Mouse (Mus musculus) lung, postnatal 0 days (tissue): ENCODE data around the gene Gm11020. TPM values are rescaled to one million over a fixed set of nuclear protein-coding genes. Genes with fewer than 3 reads are reported as not detected.
"Not testable (repeated sequence)": the region's sequence is repeated elsewhere in the genome, so short reads cannot be mapped to it uniquely, and the experiment has no call there.

Experiments
- ATAC-seq: fragments of 200-750 bp; cut with Nextera tagmentation; 2 replicates; pipeline ENCODE4 v1.8.0; 2017; ENCODE audit warnings: moderate library complexity
- DNase-seq: peaks from one replicate; pipeline ENCODE4 v3.0.0-alpha.2; 2016; ENCODE audit warnings: low spot score
- H3K27ac ChIP-seq: fragments of 300-500 bp; sonication (generic); 2 replicates; pipeline ENCODE4 v1.5.1; 2014; ENCODE audit warnings: antibody characterized with exemption, mild to moderate bottlenecking, low read length, mixed read lengths
- H3K27me3 ChIP-seq: fragments of 300-500 bp; sonication (generic); replicated peaks from 2 replicates; pipeline ENCODE4 v1.6.1; 2014; ENCODE audit warnings: low read length, mixed read lengths; ENCODE audit not compliant: insufficient read depth
- H3K36me3 ChIP-seq: fragments of 300-500 bp; sonication (generic); 2 replicates; pipeline ENCODE4 v1.6.1; 2014; ENCODE audit warnings: low read length, mixed read lengths; ENCODE audit not compliant: insufficient read depth
- H3K4me1 ChIP-seq: fragments of 300-500 bp; sonication (generic); 2 replicates; pipeline ENCODE4 v1.6.1; 2014; ENCODE audit warnings: antibody characterized with exemption, low read depth, low read length, mixed read lengths; ENCODE audit not compliant: insufficient read depth
- H3K4me2 ChIP-seq: fragments of 300-500 bp; sonication (generic); replicated peaks from 2 replicates; pipeline ENCODE4 v1.6.1; 2014; ENCODE audit warnings: low read depth, mild to moderate bottlenecking, low read length, moderate library complexity, mixed read lengths
- H3K4me3 ChIP-seq: fragments of 300-500 bp; sonication (generic); 2 replicates; pipeline ENCODE4 v1.5.1; 2014; ENCODE audit warnings: low read depth, low read length
- H3K9ac ChIP-seq: fragments of 300-500 bp; sonication (generic); replicated peaks from 2 replicates; pipeline ENCODE4 v1.6.1; 2014; ENCODE audit warnings: low read depth, mild to moderate bottlenecking
- H3K9me3 ChIP-seq: fragments of 300-500 bp; sonication (generic); 2 replicates; pipeline ENCODE4 v1.6.1; 2016; ENCODE audit warnings: low read length, mixed read lengths
- CTCF ChIP-seq: IDR thresholded peaks from 2 replicates; pipeline ENCODE4 v1.5.1; 2016; ENCODE audit warnings: antibody characterized with exemption, mild to moderate bottlenecking
- EP300 ChIP-seq: IDR thresholded peaks from 2 replicates; pipeline ENCODE4 v1.6.1; 2016; ENCODE audit warnings: antibody characterized with exemption, mild to moderate bottlenecking, control low read depth
- WGBS: fragments of 180-500 bp; shearing (Covaris S2); extraction: QIAGEN DNeasy Blood & Tissue Kit; methylation state at CpG from one replicate; pipeline ENCODE4 v1.1.7; 2014; 5-methylcytosine and 5-hydroxymethylcytosine counted together
- polyA plus RNA-seq: library from polyadenylated mRNA; unstranded; fragments of >200 nt; fragmentation: Nextera tagmentation; extraction: Ambion mirVana; gene quantifications from 2 replicates; pipeline ENCODE4 v1.2.1, GENCODE M21; 2015

Gene Gm11020
- not detected in 2 replicates for polyA plus RNA-seq

DNA sequence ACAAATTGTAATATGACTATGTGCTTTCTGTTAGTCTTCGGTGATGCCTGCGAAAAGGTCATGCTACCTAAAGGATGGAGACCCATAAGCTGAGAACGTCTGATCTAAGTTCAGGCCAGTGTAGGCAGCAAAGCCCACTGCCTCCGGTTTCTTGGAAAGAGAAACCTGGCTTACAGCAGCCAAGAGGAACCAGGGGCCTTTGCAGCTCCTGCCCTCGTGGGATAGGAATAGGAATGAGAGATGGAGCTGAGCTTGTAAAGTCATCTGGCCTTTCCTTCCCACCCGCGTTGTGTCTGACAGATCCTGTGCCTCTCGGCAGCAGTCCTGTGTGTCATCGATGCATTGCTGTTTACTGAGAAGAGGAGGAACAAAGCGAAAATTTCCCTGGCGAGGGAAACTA is at the start of gene Gm11020:
TSS of gene Gm11020 (plus strand) at position 301 of the 400 bp plus-strand sequence.
- not testable (repeated sequence) for H3K4me1 ChIP-seq, DNase-seq, H3K4me2 ChIP-seq, H3K27ac ChIP-seq, H3K9me3 ChIP-seq, H3K9ac ChIP-seq, H3K27me3 ChIP-seq, ATAC-seq, H3K4me3 ChIP-seq, H3K36me3 ChIP-seq
- 77% methylated on average over 8 of the region's 11 CpGs for WGBS

DNA sequence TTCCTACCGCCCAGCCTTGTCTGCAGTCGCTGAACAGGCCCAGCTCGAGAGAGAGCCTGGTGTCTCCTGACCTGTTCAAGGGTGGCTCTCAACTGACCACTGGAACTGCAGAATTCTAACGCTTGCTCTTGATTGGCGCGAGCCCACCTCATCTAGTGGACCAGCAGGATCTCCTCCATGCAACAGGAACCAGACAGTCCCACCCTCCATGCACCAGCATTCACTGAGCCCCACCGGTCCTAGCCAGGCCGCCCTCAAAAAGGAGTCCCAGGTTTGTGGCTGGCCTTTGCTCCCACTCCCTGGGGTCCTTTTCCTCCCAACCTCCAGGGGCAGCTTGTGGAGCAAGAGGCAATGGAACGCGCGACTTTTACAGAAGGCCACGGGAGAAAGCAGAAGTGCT is 28.3 kb upstream of the Gm11020 start, which contains the start of gene Cmtm2a:
TSS of gene Cmtm2a (minus strand) at position 101 of the 400 bp plus-strand sequence.
- not testable (repeated sequence) for H3K4me2 ChIP-seq, ATAC-seq, H3K9ac ChIP-seq, DNase-seq, H3K27ac ChIP-seq, H3K4me1 ChIP-seq, H3K9me3 ChIP-seq, H3K27me3 ChIP-seq, H3K4me3 ChIP-seq, H3K36me3 ChIP-seq
- WGBS, result 80% methylated on average over 12 of the region's 12 CpGs

DNA sequence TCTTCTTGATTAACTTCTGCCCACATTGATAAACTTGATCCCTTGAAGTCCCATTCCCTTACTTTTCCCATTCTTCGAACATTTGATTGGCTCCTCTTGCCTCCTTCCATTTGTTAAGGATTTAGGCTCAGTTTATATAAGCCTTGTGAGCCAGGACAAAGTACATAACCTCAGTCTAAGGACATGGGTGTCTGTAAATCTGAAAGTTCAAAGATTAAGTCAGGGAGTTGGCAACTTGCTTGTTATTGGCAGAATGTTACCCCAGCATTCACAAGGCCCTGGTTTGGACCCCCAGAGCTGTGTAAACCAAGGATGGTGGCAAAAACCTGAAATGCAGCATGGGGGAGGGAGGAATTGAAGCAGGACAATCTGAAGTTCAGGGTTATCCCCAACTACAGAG is 27.0 kb upstream of the Gm11020 start:
- TF ChIP-seq EP300 (no peak), CTCF (no peak)
- 89% methylated on average over 1 of the region's 1 CpGs for WGBS

GRCm38 (mm10) chr8:104301577-104301976 is 19.8 kb upstream of the Gm11020 start:
- not testable (repeated sequence) for H3K27ac ChIP-seq, H3K9me3 ChIP-seq, H3K9ac ChIP-seq, DNase-seq, H3K36me3 ChIP-seq, H3K27me3 ChIP-seq, ATAC-seq, H3K4me2 ChIP-seq, H3K4me1 ChIP-seq, H3K4me3 ChIP-seq
- 21% methylated on average over 3 of the region's 3 CpGs for WGBS

More for the DNA sequence above, 27.0 kb upstream of the Gm11020 start:
- Histone ChIP-seq H3K4me3 (no peak overlapping the region), H3K4me1 (no peaks in the 10 kb centered on the region), H3K27me3 (no peaks in the 10 kb centered on the region), H3K27ac (no peak overlapping the region), H3K4me2 (no peak overlapping the region), H3K9me3 (no peaks in the 10 kb centered on the region), H3K36me3 (no peaks in the 10 kb centered on the region), H3K9ac (no peak overlapping the region)
- ATAC-seq, result no peak
- no peak for DNase-seq

- not testable (repeated sequence) for H3K9ac ChIP-seq, H3K4me2 ChIP-seq, H3K4me3 ChIP-seq, H3K27ac ChIP-seq, ATAC-seq, H3K36me3 ChIP-seq, DNase-seq, H3K27me3 ChIP-seq, H3K4me1 ChIP-seq, H3K9me3 ChIP-seq
- 83% methylated on average over 4 of the region's 4 CpGs for WGBS
Measured at GRCm38 (mm10) chr8:104302536-104302935, 18.8 kb upstream of the Gm11020 start.

- Histone ChIP-seq H3K4me1 (no peaks in the 10 kb centered on the region), H3K27ac (no peak overlapping the region), H3K9ac (no peak overlapping the region), H3K36me3 (no peaks in the 10 kb centered on the region), H3K27me3 (no peaks in the 10 kb centered on the region), H3K4me3 (no peak overlapping the region), H3K4me2 (no peak overlapping the region), H3K9me3 (no peaks in the 10 kb centered on the region)
- 84% methylated on average over 11 of the region's 11 CpGs for WGBS
- TF ChIP-seq CTCF (no peak), EP300 (no peak)
- ATAC-seq, result no peak
- DNase-seq, result no peak
Measured at GRCm38 (mm10) chr8:104304962-104305361, 16.4 kb upstream of the Gm11020 start.

- not testable (repeated sequence) for H3K4me3 ChIP-seq, H3K27me3 ChIP-seq, DNase-seq, H3K9me3 ChIP-seq, ATAC-seq, H3K4me1 ChIP-seq, H3K9ac ChIP-seq, H3K4me2 ChIP-seq, H3K27ac ChIP-seq, H3K36me3 ChIP-seq
- WGBS, result 41% methylated on average over 6 of the region's 6 CpGs
Measured at GRCm38 (mm10) chr8:104308341-104308740, 13.0 kb upstream of the Gm11020 start.

DNA sequence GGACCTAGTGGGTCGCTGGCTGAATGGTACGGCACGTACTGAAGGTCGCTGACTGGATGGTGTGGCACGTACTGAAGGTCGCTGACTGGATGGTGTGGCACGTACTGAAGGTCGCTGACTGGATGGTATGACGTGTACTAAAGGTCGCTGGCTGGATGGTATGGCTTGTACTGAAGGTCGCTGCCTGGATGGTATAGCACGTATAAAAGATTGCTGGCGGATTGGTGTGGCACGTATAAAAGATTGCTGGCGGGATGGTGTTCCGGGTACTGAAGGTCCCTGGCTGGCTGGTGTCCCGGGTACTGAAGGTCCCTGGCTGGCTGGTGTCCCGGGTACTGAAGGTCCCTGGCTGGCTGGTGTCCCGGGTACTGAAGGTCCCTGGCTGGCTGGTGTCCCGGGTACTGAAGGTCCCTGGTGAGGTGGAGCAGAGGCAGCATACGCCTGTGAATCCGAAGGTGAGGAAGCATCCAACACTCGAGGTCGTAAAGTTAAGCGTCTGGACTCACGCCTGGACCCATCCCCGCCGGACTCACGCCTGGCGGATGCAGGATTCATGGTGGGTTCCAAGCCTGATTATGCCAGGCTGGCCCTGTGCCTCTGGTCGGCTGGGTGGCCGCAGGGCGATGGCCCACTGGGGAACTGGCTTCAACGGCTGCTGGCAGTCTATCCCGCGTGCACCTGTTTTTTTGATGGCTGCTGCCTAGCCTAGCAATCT is 11.8 kb upstream of the Gm11020 start, which contains the start of the genes Gm45711 and Cmtm1:
TSS of gene Gm45711 (minus strand) at position 641 of the 715 bp plus-strand sequence.
TSS of gene Cmtm1 (minus strand) at position 705 of the 715 bp plus-strand sequence.
- H3K4me3 ChIP-seq, H3K36me3 ChIP-seq, H3K27me3 ChIP-seq, ATAC-seq, H3K4me2 ChIP-seq, H3K27ac ChIP-seq, DNase-seq, H3K9ac ChIP-seq, H3K4me1 ChIP-seq, H3K9me3 ChIP-seq: not testable (repeated sequence)
- 84% methylated on average over 32 of the region's 36 CpGs for WGBS

GRCm38 (mm10) chr8:104312023-104312422 is 9.3 kb upstream of the Gm11020 start:
- not testable (repeated sequence) for H3K27me3 ChIP-seq, H3K4me3 ChIP-seq, H3K36me3 ChIP-seq, H3K4me2 ChIP-seq, H3K4me1 ChIP-seq, ATAC-seq, H3K9ac ChIP-seq, DNase-seq, H3K9me3 ChIP-seq, H3K27ac ChIP-seq
- WGBS, result 84% methylated on average over 3 of the region's 3 CpGs
